Mouse (Mus musculus) liver, adult (tissue): Measurements from ENCODE around the gene Ublcp1.
A peak's percentile ranks its signal among the peaks of the same experiment; 100 is the strongest.

Experiments
- GATA4 ChIP-seq: IDR thresholded peaks from 2 replicates; pipeline ENCODE4 v1.6.1; 2014; ENCODE audit warnings: mild to moderate bottlenecking, low read length; ENCODE audit not compliant: insufficient replicate concordance

The Ublcp1 gene

GRCm38 (mm10) chr11:44502931-44503330 is 32.6 kb upstream of the Ublcp1 start:
- no peak for TF ChIP-seq GATA4

GRCm38 (mm10) chr11:44501477-44501876 is 31.2 kb upstream of the Ublcp1 start:
- no peak for TF ChIP-seq GATA4

DNA sequence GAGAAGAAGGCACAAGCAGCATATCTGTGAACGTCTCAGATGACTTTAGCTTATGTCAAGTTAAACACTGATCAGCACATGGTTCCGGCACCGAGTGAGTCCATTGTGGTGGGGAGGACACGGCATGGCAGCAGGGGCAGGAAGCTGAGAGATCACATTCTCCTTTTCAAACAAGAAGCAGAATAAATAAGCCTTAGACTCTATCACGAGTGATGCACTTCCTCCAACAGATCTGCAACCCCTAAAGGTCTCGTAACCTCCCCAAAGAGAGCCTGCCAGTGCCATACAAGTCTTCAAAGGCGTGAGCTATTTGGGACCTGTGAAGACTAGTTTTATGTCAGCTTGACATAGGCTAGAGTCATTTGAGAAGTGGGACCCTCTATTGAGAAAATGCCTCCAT is 30.7 kb upstream of the Ublcp1 start:
- TF ChIP-seq GATA4, result no peak

- no peak for TF ChIP-seq GATA4
These were observed 28.3 kb upstream of the Ublcp1 start for GRCm38 (mm10) chr11:44498412-44499272.

DNA sequence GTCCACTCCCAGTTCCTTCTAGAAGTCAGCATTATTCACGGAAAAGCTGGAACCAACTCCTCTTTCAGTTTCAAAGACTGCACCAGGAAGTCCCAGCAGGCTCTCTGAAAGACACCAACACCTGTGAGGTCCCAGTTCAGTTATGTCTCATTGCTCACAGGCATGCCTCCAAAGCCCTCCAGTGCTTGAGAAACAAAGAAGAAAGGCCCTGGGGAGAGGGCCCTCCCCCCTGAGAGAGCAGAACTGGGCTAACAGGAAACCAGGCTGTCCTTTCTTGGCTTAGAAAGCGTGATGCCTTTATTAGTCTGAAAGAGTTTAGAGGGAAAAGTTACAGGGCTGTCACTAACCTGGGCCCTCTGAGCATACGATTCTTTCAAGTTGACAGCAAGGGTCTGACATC is 25.9 kb upstream of the Ublcp1 start:
- no peak for TF ChIP-seq GATA4

GRCm38 (mm10) chr11:44494643-44495323 is 24.5 kb upstream of the Ublcp1 start:
- TF ChIP-seq GATA4, result no peak

GRCm38 (mm10) chr11:44489117-44489516 is 18.8 kb upstream of the Ublcp1 start:
- no peak for TF ChIP-seq GATA4

DNA sequence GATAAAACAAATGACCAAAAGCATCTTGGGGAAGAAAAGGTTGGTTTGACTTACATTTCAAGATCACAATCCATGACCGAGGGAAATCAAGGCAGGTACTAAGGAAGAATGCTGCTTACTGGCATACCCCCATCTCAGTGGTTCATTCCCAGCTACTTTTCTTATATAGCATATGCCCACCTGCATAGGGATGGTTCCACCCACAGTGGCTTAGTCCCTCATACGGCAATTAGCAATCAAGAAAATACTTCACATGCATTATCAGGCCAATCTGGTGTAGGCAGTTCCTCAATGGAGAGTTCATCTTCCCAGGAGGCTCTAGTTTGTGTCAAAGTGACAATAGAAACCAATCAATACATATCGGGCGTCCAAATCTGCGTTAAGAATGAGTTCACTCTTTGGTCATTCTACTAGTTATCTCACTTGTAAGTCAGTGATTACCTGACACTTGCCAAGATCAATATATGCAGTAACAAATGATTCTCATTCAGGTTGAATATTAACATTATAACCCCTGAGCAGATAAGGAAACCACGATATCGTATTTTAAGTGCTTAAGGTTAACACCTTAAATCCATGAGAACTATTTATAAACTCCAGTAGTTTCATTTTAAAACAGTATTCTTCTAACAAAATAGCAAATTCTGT is 14.9 kb upstream of the Ublcp1 start:
- peak; percentile 67; the same call in 1 of the 2 replicates for TF ChIP-seq GATA4

DNA sequence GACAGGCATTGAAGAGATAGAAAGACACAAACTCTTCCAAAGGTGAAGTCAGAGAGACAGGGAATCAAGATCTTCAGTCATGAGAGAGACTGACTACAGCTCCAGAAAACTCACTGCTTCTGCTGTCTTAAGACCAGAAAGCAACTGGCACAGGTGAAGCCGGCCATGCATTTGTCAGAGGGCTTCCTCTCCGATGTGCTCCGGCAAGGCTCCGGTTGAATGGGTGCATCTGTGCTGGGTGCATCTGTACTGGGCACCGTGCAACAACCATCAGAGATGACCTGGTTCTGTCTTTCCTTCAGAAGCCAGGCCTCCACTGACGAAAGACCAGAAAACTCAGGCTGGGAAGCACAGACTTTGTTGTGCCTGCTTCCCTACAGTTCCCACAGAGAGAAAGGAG is 9.9 kb upstream of the Ublcp1 start:
- TF ChIP-seq GATA4, result no peak

DNA sequence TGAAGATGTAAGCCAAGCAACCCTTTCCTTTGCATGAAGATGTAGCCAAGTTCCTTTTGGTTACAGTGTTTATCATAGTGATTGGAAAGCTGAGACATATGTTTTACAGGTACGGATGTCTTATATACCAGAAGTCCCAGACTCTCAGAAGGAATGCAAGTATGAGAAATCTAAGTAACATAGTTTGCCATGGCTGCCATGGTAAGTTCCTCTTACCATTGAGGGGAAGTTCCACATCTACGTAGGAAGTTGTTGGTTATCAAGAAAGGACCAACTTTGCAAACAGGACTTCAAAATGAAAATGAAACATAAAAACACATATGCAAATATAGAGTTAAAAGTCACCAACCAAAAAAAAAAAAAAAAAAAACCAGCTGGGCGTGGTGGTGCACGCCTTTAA is 8.1 kb upstream of the Ublcp1 start:
- TF ChIP-seq GATA4, result no peak

DNA sequence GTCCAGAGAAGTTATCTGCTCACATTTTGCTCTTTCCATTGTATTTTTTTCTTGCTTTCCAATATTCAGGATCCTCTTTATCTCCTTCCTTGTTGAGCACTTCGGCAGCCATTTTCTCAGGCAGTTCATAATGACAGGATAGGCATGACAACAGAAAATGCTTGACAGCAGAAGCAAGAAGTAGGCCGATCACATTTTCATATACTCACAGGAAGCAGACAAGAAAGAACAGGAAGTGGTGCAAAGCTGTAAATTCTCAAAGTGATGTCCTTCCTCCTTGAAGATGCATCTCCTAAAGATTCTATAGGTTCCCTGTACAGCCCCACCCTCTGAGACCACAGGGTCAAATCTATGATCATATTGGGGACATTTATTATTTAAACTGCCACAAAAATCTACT is 6.1 kb upstream of the Ublcp1 start:
- TF ChIP-seq GATA4, result no peak

GRCm38 (mm10) chr11:44475467-44475866 is 5.2 kb upstream of the Ublcp1 start:
- no peak for TF ChIP-seq GATA4

DNA sequence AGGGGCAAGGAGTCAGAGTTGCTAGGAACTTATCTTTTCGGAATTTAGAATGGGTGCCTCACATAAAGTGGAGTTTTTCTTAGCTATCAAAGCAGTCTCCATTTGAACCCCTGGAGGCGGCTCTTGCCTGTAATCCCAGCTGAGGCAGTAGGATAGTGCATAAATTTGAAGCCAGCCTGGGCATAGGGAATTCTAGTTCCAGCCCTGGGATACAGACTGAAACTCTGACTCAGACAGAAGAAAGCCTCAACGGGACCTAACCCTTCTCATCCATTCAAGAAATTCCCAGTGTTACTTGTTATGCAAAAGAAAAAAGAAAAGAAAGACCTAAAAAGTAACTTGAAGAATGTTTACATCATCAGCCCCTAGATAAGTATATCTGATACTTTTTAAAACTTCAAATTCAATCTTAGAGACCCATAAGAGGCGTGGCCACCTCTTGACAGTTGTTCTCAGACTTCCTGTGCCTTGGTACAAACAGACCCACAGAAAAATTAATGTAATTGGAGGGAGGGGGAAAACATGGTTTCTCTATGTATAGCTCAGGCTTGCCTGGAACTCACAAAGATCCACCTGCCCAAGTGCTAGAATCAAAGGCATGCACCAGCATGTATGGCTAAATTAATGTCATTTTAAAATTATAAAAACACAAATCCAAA is 1.2 kb upstream of the Ublcp1 start:
- TF ChIP-seq GATA4, result no peak

DNA sequence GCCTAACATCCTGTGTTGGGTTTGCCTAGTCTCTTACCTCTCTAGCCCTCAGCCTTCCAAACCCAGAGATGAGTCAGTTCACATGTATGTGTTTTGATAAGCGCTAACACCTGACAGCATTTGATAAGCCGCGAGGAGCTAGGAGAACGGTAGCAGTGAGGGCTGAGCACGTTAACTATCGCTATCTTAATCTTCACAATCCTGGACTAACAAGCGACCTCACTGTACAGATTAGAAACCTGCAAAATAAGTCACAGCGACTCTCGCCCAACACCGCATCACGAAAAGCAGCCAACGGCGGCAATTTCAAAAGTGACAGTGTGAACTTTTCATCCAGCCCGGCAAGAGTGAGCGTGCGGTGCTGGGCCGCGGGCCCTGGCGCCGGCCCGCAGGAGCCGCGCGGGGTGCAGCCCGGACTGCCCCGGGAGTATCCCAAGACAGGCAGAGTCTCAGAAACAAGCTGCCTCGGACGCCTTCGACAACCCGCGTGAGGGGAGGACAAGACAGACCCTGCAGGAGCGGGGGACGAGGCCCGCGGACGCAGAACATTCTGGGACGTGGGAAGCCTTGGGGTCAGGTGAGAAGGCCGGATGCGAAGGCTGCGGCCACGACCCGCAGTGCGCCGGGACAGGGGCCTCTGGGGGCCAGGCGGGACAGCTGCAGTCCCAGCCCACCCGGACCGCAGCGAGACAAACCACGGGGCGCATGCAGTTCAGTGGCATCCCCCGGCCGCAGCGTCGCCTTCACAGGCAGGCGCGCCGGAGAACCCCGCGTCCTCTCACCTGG is 459 bp downstream of the Ublcp1 start:
- TF ChIP-seq GATA4, result no peak
